Mouse (Mus musculus) heart, postnatal 14 days (tissue): ENCODE results near the gene Atg2a. TPM values are rescaled to one million over a fixed set of nuclear protein-coding genes. Genes with fewer than 3 reads are reported as not detected.

Experiments used
- DNase-seq, 2 experiments: peaks; one replicate each; pipeline ENCODE4 v3.0.0; 2021 to 2022
- intact Hi-C: fragments of 180-260 bp; cut with DNase I; formaldehyde crosslinking; loops from one replicate; pipeline ENCODE4 v1.15.1; 2025
- total RNA-seq, 2 experiments: library from RNA; stranded (reverse); gene quantifications; 2 replicates each; pipeline ENCODE4 v1.2.3; 2021

Gene Atg2a
- total RNA-seq, 2 experiments from 2014 or later, result 20.4 to 22.7 TPM

DNA sequence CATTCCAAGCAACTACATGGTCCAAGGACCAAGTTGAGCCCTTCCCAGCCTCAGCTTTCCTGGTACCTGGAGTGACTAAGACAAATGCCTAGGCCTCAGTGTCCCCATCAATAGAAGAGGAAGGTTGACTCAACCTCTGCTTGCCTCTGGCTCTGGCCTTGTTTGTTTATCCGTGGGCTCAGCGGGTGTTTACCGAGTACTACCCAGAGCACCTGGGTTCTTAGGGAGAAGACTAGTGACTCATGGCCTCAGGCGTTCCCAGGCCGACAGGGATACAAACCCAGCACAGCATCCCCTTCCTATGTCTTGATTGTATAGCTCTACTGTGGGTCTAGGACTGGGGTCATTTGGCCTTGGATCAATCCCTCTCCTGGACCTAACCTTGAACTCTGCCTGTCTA lies 1.8 kb downstream of the Atg2a start:
- intact Hi-C loops, result no loop called here
- DNase-seq, result no peak

DNA sequence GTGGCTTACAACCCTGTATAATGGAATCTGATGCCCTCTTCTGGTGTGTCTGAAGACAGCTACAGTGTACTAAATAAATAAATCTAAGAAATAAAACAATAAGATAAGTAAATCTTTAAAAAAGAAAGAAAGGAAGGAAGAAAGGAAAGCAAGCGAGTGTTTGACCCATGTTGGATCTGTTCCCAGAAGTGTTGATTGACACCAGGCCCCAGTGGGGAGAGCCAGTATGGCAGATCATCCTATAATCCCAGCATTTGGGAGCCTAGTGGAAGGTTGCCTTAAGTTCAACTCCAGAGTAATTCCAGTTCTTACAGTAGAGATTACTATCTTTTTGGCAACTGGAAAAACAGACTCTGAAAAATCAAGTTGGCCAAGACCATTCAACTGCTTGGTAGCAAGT lies 4.3 kb downstream of the Atg2a start:
- DNase-seq, result no peak
- intact Hi-C loops, result loop anchor here (5.0 kb wide), 1 partner anchor 701 kb away; no protein-coding TSS in a partner anchor

DNA sequence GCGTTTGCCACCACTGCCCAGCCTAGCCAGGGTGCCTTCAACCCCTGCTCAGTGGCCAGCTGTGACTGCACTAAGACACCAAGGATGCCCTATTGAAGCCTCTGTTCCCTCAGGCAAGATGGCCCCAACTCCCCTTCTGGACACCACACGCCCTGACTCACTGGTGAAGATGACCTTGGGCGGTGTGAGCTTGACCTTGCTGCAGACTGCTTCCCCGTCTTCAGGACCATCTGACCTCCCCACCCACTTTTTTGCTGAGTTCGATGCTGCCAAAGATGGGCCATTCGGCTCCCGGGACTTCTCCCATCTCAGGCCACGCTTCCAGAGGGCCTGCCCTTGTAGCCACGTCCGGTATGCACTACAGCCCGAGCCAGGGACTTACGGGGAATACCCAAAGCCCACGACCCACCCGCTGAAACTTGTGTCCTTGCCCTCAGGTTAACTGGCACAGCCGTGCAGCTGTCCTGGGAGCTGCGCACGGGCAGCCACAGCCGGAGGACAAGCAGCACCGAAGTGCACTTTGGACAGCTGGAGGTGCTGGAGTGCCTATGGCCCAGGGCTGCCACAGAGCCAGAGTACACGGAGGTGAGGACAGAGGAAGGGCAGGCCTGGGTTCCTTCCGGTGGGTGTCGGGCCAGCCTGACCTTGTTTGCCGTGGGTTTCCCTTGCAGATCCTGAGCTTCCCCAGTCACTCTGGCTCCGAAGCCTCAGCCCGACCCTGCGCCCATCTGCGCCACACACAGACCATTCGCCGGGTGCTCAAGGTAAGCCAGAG lies 6.2 kb downstream of the Atg2a start:
- no peak for DNase-seq
- intact Hi-C loops, result loop anchor here (5.0 kb wide), 1 partner anchor 700 kb away; no protein-coding TSS in a partner anchor

DNA sequence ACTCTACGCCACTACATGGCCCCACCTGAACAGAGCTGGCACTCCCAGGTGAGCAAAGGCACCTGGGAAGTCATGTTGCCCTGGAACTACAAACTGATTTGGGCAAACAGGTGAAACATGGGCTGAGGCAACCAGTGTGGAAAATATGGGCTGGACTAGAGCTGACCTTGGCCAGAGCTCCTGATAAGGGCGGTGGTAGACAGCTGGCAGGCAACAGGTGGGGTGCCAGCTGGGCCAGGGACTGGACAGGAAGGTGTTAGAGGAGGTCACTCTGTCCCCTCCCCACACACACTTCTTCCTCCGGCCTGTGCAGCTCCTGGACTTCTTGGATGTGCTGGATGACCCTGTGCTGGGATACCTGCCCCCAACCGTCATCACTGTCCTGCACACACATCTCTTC lies 11.6 kb downstream of the Atg2a start:
- intact Hi-C loops, result no loop called here
- no peak for DNase-seq

DNA sequence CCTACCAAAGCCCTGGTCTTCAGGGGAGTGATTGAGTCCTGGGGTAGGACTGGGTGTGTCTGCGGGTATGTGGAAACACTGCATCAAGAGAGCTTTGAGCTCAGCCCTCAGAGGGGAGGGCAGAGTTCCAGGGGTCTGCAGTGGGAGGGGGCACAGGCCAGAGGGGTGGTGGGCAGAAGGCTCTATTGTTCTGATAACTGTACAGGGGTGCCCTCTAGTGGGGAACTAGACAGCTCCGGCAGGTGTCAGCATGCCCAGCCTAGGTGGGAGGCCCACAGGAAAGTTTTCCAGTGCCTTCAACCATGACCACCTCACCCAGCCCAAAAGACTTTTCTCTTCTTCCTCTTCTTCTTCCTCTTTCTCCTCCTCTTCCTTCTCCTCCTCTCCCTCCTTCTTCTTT lies 19.0 kb downstream of the Atg2a start:
- no peak for DNase-seq
- intact Hi-C loops, result no loop called here

DNA sequence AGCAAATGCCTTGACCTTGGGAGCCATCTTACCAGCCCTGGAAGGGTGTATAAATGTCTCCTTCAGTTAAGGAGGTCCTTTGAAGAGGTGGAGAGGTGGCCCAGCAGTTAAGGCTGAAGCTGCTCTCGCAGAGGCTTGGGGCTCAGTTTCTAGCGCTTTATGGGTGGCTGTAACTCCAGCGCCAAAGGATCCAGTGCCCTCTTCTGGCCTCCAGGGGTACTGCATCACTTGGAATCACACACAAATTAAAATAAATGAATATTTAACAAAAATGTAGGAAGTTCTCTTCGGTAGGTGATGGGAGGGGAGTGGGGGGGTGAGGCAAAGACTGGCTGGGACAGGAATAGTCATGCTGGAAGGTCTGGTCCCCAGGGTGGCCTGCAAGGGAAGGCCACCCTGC lies 19.5 kb downstream of the Atg2a start:
- intact Hi-C loops, result no loop called here
- DNase-seq, result no peak

DNA sequence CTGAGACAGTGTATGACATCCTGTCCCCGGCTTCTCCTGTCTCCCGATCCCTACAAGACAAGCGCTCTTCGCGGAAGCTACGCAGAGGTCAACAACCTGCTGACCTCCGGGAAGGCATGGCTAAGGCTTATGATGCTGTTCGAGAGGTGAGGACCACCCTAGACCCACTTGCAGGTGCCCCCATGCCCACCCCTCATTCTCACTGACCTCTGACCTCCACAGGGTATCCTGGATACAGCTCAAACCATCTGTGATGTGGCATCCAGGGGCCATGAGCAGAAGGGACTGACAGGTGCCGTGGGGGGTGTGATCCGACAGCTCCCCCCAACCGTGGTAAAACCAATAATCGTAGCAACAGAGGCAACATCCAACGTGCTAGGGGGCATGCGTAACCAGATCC lies 19.9 kb downstream of the Atg2a start:
- intact Hi-C loops, result no loop called here

DNA sequence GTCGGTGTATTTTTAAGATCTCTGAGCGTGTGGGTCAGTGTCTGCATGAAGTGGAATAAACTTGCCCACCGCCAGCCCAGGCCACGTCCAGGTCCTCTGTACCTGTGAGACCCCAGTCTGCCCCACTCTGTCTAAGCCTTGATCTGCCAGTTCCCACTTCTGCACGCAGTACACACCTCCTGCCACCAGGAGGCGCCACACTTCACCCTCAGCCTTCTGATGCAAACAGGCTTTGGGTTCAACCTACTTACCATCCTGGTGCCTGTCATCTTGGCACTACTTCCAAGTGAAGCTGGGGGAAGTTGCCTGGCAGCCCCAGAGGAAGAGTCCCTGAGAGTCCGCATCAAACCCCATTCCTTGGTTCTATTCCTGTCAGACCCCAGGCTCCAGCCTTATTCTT lies 20.8 kb downstream of the Atg2a start:
- intact Hi-C loops, result loop anchor here (2.0 kb wide), 1 partner anchor 69 kb away; no protein-coding TSS in a partner anchor
- peak; percentile 77 to 83 for DNase-seq

More for the DNA sequence above, 19.9 kb downstream of the Atg2a start:
- DNase-seq, result no peak

DNA sequence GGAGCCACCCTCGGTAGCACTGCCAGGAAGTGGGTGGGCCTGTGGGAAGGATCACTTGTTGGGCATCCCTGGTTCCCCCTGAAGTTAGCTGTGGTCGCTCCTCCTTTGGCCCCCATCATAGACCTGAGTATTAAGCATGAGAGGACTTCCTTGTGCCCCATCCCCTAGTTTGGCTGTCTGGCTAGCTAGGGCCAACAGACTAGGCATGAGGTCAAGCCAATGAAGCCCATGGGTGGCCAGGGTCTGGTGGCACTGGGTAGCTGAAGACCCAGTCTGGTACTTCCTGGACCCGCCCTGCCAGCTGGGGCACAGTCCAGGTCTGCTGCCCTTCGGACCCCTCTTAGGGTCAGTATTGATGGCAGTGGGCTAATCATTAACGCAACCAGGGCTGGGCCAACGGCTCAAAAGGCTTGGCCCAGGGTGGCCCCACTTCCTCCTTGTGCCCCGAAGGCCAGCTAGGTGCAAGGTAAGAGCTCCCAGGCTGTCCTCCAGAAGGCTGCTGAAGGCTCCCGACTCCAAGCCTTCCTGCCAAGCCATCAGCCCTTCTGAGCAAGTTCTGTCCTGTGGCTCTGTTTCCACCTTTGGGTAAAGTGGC lies 21.5 kb downstream of the Atg2a start:
- DNase-seq, result no peak
- intact Hi-C loops, result loop anchor here (2.0 kb wide), 1 partner anchor 68 kb away; no protein-coding TSS in a partner anchor

DNA sequence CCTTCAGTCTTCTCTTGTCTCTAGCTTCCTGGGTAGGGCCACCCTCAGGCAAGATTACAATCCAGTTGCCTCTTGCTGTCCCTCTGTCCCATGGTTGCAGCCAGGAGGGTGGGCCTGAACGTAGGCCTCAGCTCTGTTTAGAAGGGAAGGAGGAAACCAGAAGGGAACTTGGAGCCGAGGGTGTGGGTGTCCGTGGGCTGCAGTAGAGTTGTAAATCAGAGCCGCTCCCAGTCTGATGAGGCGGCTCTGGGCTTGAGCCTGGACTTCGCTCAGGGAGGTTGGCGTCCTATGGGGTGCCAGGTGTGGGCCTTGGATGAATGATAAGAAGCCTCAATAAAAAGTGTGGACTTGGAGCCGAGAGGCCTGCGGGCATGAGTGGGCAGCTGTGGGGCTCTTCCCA lies 22.7 kb downstream of the Atg2a start:
- intact Hi-C loops, result no loop called here
- DNase-seq, result no peak

DNA sequence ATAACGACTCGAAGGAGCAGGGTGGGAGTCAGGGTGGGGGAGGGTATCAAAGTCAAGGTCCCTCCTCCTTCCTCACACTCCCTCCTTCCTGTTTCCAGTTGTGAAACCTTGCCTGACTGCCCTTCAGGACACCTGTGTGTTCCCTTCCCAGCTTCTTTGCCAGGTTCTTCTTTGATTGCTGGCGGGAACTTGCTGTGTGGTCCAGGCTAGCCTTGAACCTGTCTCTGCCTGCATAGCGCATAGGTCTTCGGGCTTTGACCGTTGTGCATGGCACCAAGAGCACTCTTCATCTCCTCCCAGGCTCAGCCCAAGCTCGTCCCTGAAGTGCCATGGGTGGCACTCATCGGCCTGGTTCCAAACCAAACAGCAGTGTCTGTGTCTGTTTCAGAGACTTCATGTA lies 23.5 kb downstream of the Atg2a start:
- DNase-seq, result no peak
- intact Hi-C loops, result no loop called here

DNA sequence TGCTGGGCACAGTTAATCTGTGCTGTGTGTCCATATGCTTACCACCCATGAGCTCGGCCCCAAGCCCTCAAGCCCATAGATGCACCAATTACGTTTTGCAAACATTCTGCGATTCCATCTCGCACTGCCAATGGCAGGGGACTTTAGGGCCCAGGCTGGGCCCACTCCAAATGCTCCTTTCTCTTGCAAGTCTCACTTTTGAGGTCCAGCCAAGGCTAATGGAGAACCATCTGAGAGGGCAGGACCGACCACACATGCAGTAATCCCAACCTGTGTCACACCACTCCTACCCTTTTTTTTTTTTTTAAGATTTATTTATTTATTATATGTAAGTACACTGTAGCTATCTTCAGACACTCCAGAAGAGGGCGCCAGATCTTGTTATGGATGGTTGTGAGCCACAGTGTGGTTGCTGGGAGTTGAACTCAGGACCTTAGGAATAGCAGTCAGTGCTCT lies 24.3 kb downstream of the Atg2a start:
- intact Hi-C loops, result no loop called here
- DNase-seq, result no peak

DNA sequence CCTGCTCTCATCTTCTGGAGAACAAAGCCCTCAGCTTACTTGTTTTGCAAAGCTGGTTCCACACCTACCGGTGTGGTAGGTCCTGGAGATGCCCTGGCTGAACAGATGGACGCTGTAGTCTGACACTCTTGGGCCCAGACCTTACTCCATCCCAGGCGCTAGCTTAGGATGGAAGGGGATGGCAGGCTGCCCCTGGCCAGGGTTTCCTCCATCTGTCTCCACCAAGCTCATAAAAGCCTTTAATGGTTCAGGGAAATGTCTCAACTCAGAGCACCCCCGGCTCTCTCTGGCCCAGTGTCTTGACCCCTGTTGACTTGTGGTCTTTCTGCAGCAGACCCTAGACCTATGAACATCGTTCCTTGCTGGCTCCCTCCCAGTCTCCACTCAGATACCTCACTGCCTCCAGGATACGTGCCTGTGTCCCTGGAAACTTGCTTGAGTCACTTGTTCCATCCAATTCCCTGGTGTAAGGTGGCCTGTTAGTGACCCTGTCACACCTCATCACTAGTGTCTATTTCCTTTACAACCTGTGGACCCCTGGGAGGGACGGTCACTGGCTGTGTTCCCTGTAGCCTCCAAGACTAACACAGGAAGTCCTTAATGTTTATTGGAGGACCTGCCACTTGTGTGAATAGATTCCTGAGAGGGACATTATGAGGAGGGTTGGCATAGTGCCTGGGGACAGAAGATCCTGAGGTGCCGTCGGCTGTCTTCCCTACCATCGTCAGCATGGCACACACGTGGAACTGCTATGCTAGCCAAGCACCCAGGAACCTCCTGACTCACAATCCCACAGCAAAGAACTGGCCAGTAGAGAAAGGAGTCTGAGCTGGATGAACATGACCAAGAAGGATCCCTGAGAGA lies 26.1 kb downstream of the Atg2a start:
- intact Hi-C loops, result loop anchor here (1.0 kb wide), 1 partner anchor 38 kb away; no protein-coding TSS in a partner anchor
- peak in 1 of 2 experiments; percentile 41 for DNase-seq

DNA sequence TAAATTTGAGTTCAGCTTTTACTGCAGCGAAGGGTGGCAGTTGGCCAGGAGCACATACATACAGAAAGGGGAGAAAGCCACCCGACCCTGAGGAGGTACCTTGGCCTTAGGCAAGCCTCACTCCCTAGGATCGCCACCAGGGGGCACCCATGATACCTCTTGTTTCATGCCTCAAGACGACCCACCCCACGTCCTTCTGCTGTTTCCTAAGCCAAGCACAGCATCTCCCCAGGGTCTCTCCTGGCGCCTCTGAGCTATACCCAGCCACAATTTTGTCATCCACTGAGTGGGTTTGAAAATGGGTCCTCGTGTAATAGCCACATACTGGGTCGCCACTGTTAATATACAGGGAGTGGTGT lies 26.7 kb downstream of the Atg2a start:
- intact Hi-C loops, result loop anchor here (1.0 kb wide), 1 partner anchor 37 kb away; no protein-coding TSS in a partner anchor
- peak; percentile 89 to 92 for DNase-seq

DNA sequence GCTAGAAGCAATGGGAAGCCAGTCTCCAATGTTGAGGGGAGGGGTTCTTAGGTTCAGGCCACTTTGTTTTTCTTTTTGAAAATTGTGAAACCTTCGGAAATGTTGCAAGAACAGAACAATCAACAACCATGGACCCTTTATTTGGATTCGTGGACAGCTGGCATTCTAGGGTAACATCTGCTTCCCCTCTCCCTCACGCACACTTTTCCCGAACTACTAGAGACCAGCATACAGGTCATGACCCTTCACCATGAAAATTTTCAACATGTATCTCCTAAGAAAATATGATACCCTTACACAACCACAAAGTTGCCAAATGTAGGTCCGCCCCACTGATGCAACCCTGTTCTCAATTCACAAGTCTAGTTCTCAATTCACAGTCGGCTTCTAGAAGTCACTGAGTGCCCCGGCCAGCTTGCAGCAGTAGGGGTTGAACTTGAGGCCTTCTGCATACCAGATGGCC lies 27.2 kb downstream of the Atg2a start:
- no peak for DNase-seq
- intact Hi-C loops, result loop anchor here (1.0 kb wide), 1 partner anchor 37 kb away; no protein-coding TSS in a partner anchor

DNA sequence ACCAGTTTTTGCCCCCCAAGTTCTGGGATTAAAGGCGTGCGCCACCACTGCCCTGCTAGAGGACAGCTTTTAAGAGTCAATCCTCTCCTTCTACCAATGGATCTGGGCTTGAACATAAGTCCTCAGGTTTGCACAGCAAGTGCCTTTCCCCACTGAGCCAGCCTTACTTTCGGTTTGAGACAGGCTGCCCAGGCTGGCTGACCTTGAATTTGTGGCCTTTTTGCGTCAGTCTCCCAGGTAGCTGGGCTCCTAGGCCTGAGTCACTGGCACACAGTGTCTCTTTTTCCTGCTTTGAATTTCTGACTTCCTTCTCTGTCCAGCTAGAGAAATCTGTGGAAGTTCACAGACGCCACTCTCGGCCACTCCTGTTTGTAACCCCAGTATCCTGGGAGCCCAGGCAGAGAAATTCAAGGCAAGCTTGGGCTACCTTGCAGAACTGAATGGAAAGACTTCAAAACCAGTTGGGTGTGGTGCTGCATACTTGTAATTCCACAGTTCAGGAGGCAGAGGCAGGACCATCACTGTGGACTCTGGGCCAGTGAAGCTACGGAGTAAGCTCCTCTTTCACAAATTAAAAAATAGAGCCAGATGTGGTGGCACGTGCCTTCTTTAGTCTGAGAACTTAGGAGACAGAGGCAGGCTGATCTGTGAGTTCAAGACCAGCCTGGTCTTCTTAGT lies 28.5 kb downstream of the Atg2a start:
- intact Hi-C loops, result no loop called here
- DNase-seq, result no peak

DNA sequence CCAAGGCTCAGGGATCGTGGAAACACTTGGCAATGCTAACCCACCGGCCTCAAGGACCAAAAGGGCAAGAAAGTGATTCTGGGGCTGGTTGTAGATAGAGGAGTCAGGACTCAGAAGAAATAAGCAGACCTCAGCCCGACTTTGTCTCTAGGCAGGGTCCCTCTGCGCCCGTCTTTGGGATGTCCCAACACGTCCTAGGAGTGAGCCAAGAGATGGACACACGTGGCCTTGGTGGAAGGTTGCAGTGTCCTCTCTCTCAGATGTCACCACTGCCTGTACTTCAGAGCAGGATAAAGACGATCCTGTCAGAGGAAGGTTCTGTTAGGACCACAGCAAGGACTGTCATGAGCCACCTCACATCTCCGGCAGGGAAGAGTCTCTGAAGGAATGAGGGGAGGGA lies 29.2 kb downstream of the Atg2a start:
- DNase-seq, result no peak
- intact Hi-C loops, result no loop called here

DNA sequence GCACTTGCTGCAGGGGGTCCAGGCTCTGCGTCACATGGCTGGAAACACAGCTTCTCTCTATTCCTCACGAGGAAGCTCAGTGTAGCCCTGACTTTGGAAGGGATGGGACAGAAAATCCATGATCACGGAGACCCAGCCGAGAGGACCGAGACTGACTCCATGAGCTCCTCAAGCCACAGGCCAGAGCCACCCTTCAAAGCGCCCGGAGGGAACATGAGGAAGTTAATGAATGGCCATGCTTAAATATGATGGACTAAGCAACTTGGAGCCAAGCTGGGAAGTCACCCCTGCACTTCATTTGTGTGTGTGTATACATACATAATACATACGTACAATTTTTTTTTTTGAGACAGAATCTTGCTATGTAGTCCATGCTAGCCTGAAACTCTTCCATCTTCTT lies 29.7 kb downstream of the Atg2a start:
- no peak for DNase-seq
- intact Hi-C loops, result no loop called here

DNA sequence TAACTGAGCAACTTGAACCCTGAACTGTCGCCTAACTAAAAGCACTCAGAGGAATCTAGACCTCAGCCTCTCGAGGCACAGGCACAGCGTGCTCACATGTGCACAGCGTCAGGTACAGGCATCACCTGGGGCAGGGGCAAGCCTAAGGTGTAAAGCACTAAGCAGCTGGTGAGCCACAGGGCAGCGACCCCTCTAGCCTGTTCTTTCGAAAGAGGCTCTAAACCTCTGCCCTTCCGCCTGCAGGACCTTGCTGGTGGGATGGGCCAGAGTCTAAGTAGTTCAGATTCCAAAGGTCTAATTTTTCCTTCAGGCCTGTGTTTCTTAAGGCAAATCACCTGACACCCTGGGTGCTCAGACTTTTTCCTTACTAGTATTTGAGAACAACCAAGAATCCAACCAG lies 30.6 kb downstream of the Atg2a start:
- no peak for DNase-seq
- intact Hi-C loops, result no loop called here

DNA sequence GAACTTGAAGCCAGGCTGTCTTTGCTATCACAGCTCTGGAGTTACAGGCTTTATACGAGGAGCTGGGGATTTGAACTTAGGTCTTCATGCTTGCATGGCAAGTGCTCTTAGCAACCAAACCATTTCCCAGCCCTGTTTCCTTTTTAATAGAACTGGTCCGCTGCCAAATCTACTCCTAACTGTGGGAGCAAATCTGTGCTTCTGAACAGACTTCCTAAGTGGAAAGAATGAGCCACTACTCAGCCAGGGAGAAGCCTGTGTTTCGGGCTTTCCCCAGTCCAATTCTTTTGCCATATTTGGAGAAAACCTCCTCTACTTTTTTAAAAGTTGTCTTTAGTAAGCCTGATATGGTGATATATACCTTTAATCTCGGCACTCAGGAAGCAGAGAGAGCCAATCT lies 31.3 kb downstream of the Atg2a start:
- peak in 1 of 2 experiments; percentile 52 for DNase-seq
- intact Hi-C loops, result no loop called here
